Mouse (Mus musculus): ENCODE measurements at regions not wholly inside any gene's neighbourhood (a gene's known extent, or its start where the extent isn't known, plus 50 kb on each side); places are given as distances from the start of the nearest gene placed in this dataset.

GRCm38 (mm10) chr1:88907766-88908463, 162.3 kb upstream of the Sh3bp4 start:
- Histone ChIP-seq H3K4me2 (replicated peaks) (no peak overlapping the region), H3K36me3 (no peaks in the 10 kb centered on the region), H3K27me3 (no peaks in the 10 kb centered on the region), H3K4me1 (peaks cover 9% of the 10 kb centered on the region; the same call in 1 of the 2 replicates), H3K27ac (no peak overlapping the region), H3K4me3 (no peak overlapping the region), H3K9ac (no peak overlapping the region), H3K9me3 (replicated peaks) (no peaks in the 10 kb centered on the region)
- peak; percentile 68; the same call in 1 of the 2 replicates for ATAC-seq (ENCODE audit: low FRiP score)
- WGBS, result 85% methylated on average over 14 of the region's 14 CpGs

- H3K9me3 ChIP-seq (replicated peaks), result no peaks in the 10 kb centered on the region
- H3K36me3 ChIP-seq, result no peaks in the 10 kb centered on the region
- no peak overlapping the region for H3K4me2 ChIP-seq (replicated peaks)
- no peak overlapping the region for H3K9ac ChIP-seq
- no peak for ATAC-seq (ENCODE audit: low FRiP score)
- 81% methylated on average over 8 of the region's 8 CpGs for WGBS
- H3K27me3 ChIP-seq, result no peaks in the 10 kb centered on the region
- no peak overlapping the region for H3K4me3 ChIP-seq
- peaks cover 9% of the 10 kb centered on the region; the same call in 1 of the 2 replicates for H3K4me1 ChIP-seq
- H3K27ac ChIP-seq, result no peak overlapping the region
Observed at GRCm38 (mm10) chr1:88908683-88909082, 161.5 kb upstream of the Sh3bp4 start.

- H3K4me1 ChIP-seq, result peaks cover 9% of the 10 kb centered on the region; the same call in 1 of the 2 replicates
- WGBS, result 73% methylated on average over 4 of the region's 4 CpGs
- no peak overlapping the region for H3K27ac ChIP-seq
Observed at GRCm38 (mm10) chr1:88909314-88909713, 160.9 kb upstream of the Sh3bp4 start.

GRCm38 (mm10) chr1:88909864-88910573, 160.2 kb upstream of the Sh3bp4 start:
- Histone ChIP-seq H3K4me1 (peaks cover 9% of the 10 kb centered on the region; the same call in 1 of the 2 replicates), H3K4me2 (replicated peaks) (no peak overlapping the region), H3K27me3 (no peaks in the 10 kb centered on the region), H3K9me3 (replicated peaks) (no peaks in the 10 kb centered on the region; the same call in 1 of the 2 replicates), H3K4me3 (no peak overlapping the region), H3K27ac (no peak overlapping the region), H3K9ac (no peak overlapping the region), H3K36me3 (no peaks in the 10 kb centered on the region)
- no peak for ATAC-seq (ENCODE audit: low FRiP score)
- 41% methylated on average over 6 of the region's 6 CpGs for WGBS

More at GRCm38 (mm10) chr1:88909314-88909713, 160.9 kb upstream of the Sh3bp4 start:
- H3K9me3 ChIP-seq (replicated peaks), result no peaks in the 10 kb centered on the region; the same call in 1 of the 2 replicates
- no peaks in the 10 kb centered on the region for H3K27me3 ChIP-seq
- no peak overlapping the region for H3K4me2 ChIP-seq (replicated peaks)
- H3K36me3 ChIP-seq, result no peaks in the 10 kb centered on the region
- H3K4me3 ChIP-seq, result no peak overlapping the region
- H3K9ac ChIP-seq, result no peak overlapping the region
- no peak for ATAC-seq (ENCODE audit: low FRiP score)

GRCm38 (mm10) chr1:88911724-88912123, 158.5 kb upstream of the Sh3bp4 start:
- no peak overlapping the region for H3K4me3 ChIP-seq
- no peaks in the 10 kb centered on the region for H3K27me3 ChIP-seq
- no peak for ATAC-seq (ENCODE audit: low FRiP score)
- H3K27ac ChIP-seq, result no peak overlapping the region
- H3K9ac ChIP-seq, result no peak overlapping the region
- 81% methylated on average over 5 of the region's 5 CpGs for WGBS
- peaks cover 9% of the 10 kb centered on the region; the same call in 1 of the 2 replicates for H3K4me1 ChIP-seq
- no peak overlapping the region for H3K4me2 ChIP-seq (replicated peaks)
- H3K36me3 ChIP-seq, result no peaks in the 10 kb centered on the region
- H3K9me3 ChIP-seq (replicated peaks), result no peaks in the 10 kb centered on the region; the same call in 1 of the 2 replicates

GRCm38 (mm10) chr1:88916531-88917050, 153.6 kb upstream of the Sh3bp4 start:
- Histone ChIP-seq H3K27ac (no peak overlapping the region), H3K9ac (no peak overlapping the region), H3K27me3 (no peaks in the 10 kb centered on the region), H3K4me1 (no peaks in the 10 kb centered on the region), H3K4me3 (no peak overlapping the region), H3K4me2 (replicated peaks) (no peak overlapping the region), H3K9me3 (replicated peaks) (peaks cover 5% of the 10 kb centered on the region; the same call in 1 of the 2 replicates), H3K36me3 (no peaks in the 10 kb centered on the region)
- no peak for ATAC-seq (ENCODE audit: low FRiP score)
- WGBS, result 80% methylated on average over 4 of the region's 4 CpGs

GRCm38 (mm10) chr1:88921401-88921800, 148.8 kb upstream of the Sh3bp4 start:
- Histone ChIP-seq H3K4me1 (peaks cover 10% of the 10 kb centered on the region), H3K27me3 (no peaks in the 10 kb centered on the region), H3K9me3 (replicated peaks) (0 out of 2 replicates have a peak, but pooled peaks cover 5% of the 10 kb centered on the region), H3K4me3 (no peak overlapping the region), H3K4me2 (replicated peaks) (no peak overlapping the region), H3K9ac (no peak overlapping the region), H3K27ac (no peak overlapping the region), H3K36me3 (no peaks in the 10 kb centered on the region)
- 77% methylated on average over 2 of the region's 2 CpGs for WGBS
- no peak for ATAC-seq (ENCODE audit: low FRiP score)

GRCm38 (mm10) chr1:88923791-88924581, 146.2 kb upstream of the Sh3bp4 start:
- WGBS, result 54% methylated on average over 7 of the region's 7 CpGs
- Histone ChIP-seq H3K4me1 (peaks cover 10% of the 10 kb centered on the region), H3K4me3 (no peak overlapping the region), H3K36me3 (no peaks in the 10 kb centered on the region), H3K4me2 (replicated peaks) (no peak overlapping the region), H3K9me3 (replicated peaks) (0 out of 2 replicates have a peak, but pooled peaks cover 1% of the 10 kb centered on the region), H3K27ac (peak overlapping the region; percentile 75), H3K27me3 (no peaks in the 10 kb centered on the region), H3K9ac (no peak overlapping the region)
- ATAC-seq (ENCODE audit: low FRiP score), result peak; percentile 97

GRCm38 (mm10) chr1:88935191-88935590, 135.0 kb upstream of the Sh3bp4 start:
- no peak overlapping the region for H3K4me3 ChIP-seq
- H3K4me2 ChIP-seq (replicated peaks), result no peak overlapping the region
- H3K27me3 ChIP-seq, result no peaks in the 10 kb centered on the region
- ATAC-seq (ENCODE audit: low FRiP score), result no peak
- H3K9ac ChIP-seq, result no peak overlapping the region
- no peaks in the 10 kb centered on the region for H3K36me3 ChIP-seq
- 0 out of 2 replicates have a peak, but pooled peaks cover 3% of the 10 kb centered on the region for H3K9me3 ChIP-seq (replicated peaks)
- peaks cover 23% of the 10 kb centered on the region for H3K4me1 ChIP-seq
- 97% methylated on average over 1 of the region's 1 CpGs for WGBS
- no peak overlapping the region for H3K27ac ChIP-seq

GRCm38 (mm10) chr1:88935779-88936178, 134.4 kb upstream of the Sh3bp4 start:
- WGBS, result 82% methylated on average over 3 of the region's 3 CpGs
- Histone ChIP-seq H3K4me1 (peaks cover 23% of the 10 kb centered on the region), H3K36me3 (no peaks in the 10 kb centered on the region), H3K27ac (no peak overlapping the region), H3K4me3 (no peak overlapping the region), H3K4me2 (replicated peaks) (no peak overlapping the region), H3K9ac (no peak overlapping the region), H3K27me3 (no peaks in the 10 kb centered on the region), H3K9me3 (replicated peaks) (0 out of 2 replicates have a peak, but pooled peaks cover 3% of the 10 kb centered on the region)
- no peak for ATAC-seq (ENCODE audit: low FRiP score)

GRCm38 (mm10) chr1:88937327-88937726, 132.9 kb upstream of the Sh3bp4 start:
- 0 out of 2 replicates have a peak, but pooled peaks have one; percentile 66 for ATAC-seq (ENCODE audit: low FRiP score)
- peak overlapping the region; percentile 52; the same call in 1 of the 2 replicates for H3K27ac ChIP-seq
- H3K4me1 ChIP-seq, result peaks cover 23% of the 10 kb centered on the region
- H3K9me3 ChIP-seq (replicated peaks), result no peaks in the 10 kb centered on the region
- H3K27me3 ChIP-seq, result no peaks in the 10 kb centered on the region
- no peak overlapping the region for H3K4me3 ChIP-seq
- 62% methylated on average over 1 of the region's 1 CpGs for WGBS
- no peak overlapping the region for H3K9ac ChIP-seq
- no peaks in the 10 kb centered on the region for H3K36me3 ChIP-seq
- H3K4me2 ChIP-seq (replicated peaks), result no peak overlapping the region

All from hindbrain, embryonic 12.5 days (tissue).